Mouse (Mus musculus) embryo, embryonic 10 days (tissue): Measurements from ENCODE around the gene Rufy1.

Source experiments
- DNase-seq: peaks from one replicate; pipeline ENCODE4 v3.0.0-alpha.2; 2015; ENCODE audit warnings: low spot score

Gene Rufy1

GRCm38 (mm10) chr11:50426056-50426455 lies 4.9 kb downstream of the Rufy1 start:
- no peak for DNase-seq

GRCm38 (mm10) chr11:50421934-50422780 lies 8.8 kb downstream of the Rufy1 start:
- peak; percentile 95 for DNase-seq

DNA sequence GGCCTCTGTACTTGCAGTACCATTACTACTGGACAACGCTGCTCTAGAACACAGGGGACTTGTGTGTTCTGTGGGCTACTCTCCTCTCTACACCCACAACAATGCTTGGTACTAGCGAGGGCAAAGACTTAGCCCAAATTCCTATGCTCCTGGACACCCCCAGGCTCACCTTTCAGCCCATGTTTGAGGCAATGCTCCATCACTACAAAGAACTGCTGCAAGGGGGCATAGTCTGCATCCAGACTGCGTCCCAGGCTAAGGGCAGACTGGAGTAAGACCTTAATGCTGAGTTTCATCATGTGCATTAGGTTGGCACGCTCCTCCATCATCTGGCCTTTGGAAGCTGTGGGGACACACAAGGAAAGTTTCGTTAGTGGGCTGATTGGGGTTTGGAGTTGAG lies 9.5 kb downstream of the Rufy1 start:
- no peak for DNase-seq

DNA sequence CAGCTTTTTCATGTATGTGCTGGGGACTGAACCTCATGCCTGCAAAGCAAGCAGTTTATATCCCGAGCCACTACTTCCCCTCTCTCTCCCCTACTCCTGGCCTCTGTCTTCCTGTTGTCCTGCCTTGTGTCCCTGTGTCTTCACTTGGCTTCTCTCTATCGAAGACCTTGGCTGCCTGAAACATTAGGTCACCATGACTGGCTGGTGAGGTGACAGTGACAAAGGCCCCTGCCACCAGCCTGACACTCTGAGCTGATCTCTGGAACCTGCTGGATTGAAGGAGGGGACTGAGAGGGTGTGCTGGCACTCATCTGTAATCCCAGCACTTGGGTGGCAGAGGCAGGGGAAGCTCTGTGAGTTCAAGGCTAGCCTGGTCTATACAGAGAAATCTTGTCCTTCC lies 13.1 kb downstream of the Rufy1 start:
- no peak for DNase-seq

- DNase-seq, result no peak
Measured at GRCm38 (mm10) chr11:50415563-50416241, 15.2 kb downstream of the Rufy1 start.

GRCm38 (mm10) chr11:50407235-50407634 lies 23.7 kb downstream of the Rufy1 start:
- DNase-seq, result peak; percentile 26

- DNase-seq, result no peak
Measured at GRCm38 (mm10) chr11:50403367-50404014, 27.4 kb downstream of the Rufy1 start.

DNA sequence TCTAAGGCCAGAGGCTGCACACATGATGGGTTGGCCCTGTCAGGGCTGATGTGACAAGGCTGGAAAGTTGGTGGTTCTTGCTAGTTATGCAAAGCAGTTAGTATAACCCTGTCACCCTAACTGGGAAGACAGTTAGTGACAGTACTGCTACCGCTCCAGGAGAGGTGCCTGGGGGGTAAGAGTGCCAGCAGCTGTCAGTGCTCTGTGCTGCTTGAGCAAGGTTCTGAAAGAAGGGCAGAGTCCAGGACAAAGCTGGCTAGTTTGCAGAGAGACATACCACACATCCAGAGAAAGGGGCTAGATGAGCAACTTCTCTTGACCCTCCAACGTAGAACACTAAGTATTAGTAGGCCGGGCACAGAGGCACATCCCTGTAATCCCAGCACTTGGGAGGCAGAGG lies 28.4 kb downstream of the Rufy1 start:
- DNase-seq, result no peak

- DNase-seq, result no peak
Measured at GRCm38 (mm10) chr11:50398803-50399202, 32.1 kb downstream of the Rufy1 start.

GRCm38 (mm10) chr11:50397316-50397715 lies 33.6 kb downstream of the Rufy1 start:
- no peak for DNase-seq

DNA sequence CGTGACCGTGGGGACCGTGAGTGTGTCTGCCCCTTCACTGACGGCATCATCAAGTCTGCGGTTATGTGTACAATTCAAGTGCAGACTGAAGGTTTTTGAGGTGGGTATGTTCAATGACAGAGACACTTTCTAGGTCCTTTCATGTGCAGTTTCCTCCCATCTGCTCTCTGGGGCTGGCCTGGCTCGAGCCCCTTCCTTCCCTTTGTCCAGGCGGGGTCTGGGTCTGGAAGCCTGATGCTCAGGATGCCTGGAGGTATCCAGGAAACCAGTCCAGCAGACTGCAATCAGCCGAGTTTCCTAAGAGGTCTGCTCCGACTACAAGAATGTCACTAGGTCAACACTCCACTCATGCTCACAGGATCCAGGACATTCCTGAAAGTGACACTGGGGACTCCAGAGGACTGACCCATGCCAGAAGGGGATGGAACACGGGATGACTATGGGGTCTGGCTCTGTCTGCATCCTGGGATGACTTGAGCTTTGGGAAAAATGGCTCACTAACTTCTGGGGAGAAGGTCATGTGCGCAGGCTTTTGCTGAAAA lies 34.1 kb downstream of the Rufy1 start:
- DNase-seq, result peak; percentile 21

DNA sequence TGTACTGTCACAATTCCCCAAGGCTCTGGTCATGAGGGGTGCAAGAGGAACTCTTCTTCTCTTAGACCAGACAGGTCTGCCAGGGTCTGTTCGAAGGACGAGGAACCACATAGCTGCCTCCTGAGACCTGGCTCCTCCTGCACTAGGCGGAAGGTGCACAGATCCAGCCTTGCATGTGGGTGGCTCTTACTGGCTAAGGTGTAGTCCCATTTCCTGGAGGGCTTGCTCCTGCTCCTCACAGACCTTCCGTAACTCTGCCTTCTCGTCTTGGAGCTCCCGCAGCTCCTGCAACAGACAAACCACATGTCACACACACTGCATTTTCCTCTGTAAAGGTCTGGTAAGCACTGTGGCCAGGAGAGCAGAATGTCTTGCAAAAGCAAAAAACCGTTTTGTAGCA lies 36.2 kb downstream of the Rufy1 start:
- no peak for DNase-seq

DNA sequence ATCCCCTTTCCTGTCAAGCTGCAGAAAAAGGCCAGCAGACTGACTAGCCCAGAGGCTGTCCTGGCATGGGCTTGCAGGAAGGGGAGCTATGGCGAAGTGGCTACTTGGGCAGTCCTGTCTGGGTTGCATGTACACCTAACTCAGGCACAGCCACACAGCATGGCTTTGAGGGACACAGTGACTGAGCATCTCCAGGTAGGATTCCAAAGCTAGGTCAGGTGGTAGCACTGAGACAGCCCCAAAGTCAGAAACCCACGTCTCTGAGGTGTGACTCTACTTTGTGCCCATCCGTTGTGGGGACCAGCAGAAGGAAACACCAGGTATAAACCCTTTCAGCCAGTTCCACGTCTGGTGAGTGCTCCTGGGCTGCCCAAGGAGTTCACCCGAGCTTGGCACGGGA lies 37.6 kb downstream of the Rufy1 start:
- no peak for DNase-seq

DNA sequence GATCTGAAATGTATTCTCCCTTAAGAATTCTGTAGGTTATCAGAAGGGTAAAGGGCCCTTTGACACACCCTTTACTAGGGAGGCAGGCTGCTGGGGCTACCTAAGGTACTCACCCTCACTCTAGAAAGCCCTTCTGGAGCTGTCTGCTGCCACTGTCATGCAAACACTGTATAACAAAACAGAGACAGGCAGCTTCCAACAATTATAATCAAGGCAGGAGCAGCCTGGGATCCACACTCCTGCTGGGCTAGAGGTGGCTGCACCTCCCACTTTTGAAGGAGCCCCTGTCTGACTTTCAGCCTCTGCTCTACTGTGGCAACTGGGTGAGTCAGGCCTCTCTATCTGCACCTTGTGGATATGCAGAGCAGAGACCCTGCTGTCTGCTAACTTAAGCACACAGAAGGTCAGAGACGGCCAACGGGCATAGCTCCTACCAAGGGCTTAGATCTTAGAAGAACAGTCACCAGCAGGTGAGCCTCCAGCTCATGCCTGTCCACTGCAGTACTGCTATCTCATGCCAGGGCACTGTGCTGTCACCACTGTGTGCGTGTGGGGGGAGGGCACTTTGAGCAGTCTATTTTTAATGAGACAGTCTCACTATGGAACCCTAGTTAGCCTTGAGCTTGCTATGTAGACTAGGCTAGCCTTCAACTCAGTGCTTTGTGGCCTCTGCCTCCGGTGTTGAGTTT lies 39.5 kb downstream of the Rufy1 start:
- no peak for DNase-seq

DNA sequence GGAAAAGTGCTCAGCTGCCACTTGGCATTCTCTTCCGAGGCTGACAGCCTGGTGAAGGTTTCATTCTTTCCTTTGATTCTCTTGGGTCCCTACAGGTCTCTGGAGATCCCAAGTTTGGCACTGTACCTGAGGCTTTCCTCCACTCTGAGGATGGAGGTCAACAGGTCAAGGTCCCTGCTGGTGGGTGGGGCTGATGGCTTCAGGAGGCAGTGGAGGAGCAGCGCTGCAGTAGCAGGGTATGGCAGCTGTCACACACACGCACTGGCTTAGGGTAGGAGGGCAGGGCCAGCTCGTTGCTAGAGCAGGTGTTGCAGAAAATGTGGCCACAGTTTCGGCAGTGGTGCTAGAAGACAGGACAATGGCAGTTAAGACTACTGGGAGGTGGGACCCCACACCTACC lies 41.3 kb downstream of the Rufy1 start:
- DNase-seq, result no peak

- DNase-seq, result no peak
Measured at GRCm38 (mm10) chr11:50389011-50389410, 41.9 kb downstream of the Rufy1 start.

GRCm38 (mm10) chr11:50388217-50388929 lies 42.6 kb downstream of the Rufy1 start:
- DNase-seq, result no peak

DNA sequence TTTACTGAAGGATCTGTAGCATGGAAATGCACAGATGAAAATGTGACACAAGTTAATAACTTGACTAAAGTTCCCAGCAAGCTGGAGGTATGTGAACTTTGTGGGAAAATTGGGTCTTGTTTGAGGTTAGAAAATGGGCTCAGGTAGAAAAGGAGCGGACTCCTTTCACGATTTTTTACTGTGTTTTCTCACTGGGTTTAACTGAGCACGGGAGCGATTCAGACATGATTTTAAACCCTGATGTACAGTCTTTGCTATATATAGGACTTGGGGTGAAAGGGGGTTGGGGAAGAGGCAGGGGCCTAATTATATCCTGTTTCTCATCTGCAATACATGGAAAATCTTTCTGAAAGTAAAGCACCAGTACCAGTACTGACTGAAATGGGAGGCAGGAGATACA lies 43.2 kb downstream of the Rufy1 start:
- DNase-seq, result no peak

GRCm38 (mm10) chr11:50387167-50387679 lies 43.7 kb downstream of the Rufy1 start:
- no peak for DNase-seq

GRCm38 (mm10) chr11:50381311-50381710 lies 49.6 kb downstream of the Rufy1 start:
- no peak for DNase-seq
